Mouse (Mus musculus): ENCODE measurements around the gene 3110040M04Rik. TPM values are rescaled to one million over a fixed set of nuclear protein-coding genes. Genes with fewer than 3 reads are reported as not detected.

The 3110040M04Rik gene
- total and polyA plus RNA-seq, 3 experiments: not detected

DNA sequence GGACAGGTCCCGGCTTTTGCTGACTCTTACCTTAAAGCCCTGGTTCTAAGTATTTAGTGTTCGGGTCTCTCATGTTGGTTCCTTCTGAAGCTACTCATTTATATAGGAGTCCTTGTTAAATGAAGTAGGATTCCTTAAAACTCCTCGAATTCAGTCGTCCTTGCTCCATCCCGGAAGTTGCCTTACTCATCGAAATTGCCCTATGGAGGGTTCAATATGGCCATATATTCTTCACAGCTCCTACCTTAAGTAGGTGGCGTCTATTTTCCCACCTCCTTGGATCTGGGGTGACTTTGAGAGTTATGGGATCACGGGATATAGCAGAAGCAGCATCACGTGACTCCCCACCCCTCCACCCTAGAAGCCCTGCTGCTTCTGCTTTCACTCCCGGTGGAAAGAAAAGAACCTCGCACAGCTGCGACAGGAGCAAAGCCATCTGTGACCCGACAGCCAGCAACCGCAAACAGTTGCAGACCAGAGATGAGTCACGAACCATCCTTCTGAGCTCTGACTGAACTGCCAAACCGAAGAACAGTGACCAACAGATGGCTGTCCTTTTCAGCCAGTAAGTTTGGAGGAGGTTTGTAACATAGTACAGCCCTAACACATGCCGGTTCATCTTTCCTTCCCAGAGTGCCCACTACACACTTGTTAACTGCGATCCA lies 46.7 kb downstream of the 3110040M04Rik start (continued):
- TF ChIP-seq HCFC1 (IDR thresholded peaks at IDR 0.05; ENCODE audit: low read depth, low read length): peak; percentile 53
- no peak for TF ChIP-seq ZMIZ1 (IDR thresholded peaks at IDR 0.05; ENCODE audit: low read depth, low read length)
- peak; percentile 29; the same call in 1 of the 2 replicates for TF ChIP-seq SMC3 (IDR thresholded peaks at IDR 0.05; ENCODE audit: low read depth, low read length)
- peak; percentile 64; the same call in 1 of the 2 replicates for TF ChIP-seq MXI1 (IDR thresholded peaks at IDR 0.05; ENCODE audit: low read depth, low read length)
- TF ChIP-seq ETS1 (conservative IDR thresholded peaks at IDR 0.05; ENCODE audit: low read depth, low read length): peak; percentile 99
- TF ChIP-seq RAD21 (IDR thresholded peaks at IDR 0.05; ENCODE audit: low read depth, low read length): peak; percentile 30
- peak; percentile 98 for TF ChIP-seq EP300 (IDR thresholded peaks at IDR 0.05; ENCODE audit: low read length)
- peak; percentile 61 for TF ChIP-seq POLR2A (IDR thresholded peaks at IDR 0.05; ENCODE audit: low read depth, low read length)
- TF ChIP-seq KAT2A (IDR thresholded peaks at IDR 0.05; ENCODE audit: insufficient replicate concordance, low read length): no peak

DNA sequence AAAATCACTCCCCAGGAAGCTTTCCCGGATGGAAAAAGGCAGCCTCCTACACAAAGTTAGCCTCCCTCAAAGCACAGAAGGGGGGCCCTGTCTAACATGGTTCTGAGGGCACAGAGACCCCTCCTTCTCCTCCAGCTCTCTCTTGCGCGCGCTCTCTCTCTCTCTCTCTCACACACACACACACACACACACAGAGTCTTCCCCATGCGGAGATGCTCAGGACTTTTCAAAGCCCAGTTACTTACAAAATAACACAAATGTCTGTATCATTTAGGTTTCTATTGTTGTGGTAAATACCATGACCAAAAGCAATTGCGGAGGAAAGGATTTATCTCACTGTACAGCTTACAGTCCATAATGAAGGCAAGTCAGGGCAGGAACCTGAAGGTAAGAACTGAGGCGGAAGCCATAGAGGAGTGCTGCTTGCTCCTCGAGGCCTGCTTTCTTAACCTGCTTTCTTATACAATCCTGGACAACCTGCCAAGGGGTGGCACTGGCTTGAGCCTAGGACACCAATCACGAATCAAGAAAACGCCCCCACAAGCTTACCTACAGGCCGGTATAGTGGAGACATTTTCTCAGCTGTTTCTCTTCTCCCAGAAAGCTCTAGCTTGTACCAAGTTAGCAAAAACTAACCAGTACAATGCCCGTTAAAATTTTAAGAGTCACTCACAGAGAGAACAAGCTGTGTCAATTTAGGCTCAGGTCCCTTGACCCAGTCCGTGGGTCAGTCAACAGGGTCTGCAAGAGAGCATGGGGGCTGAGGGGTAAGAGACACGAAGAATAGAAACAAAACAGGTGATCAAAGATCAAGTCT lies 47.5 kb downstream of the 3110040M04Rik start:
- peak overlapping the region; percentile 47 for H3K9ac ChIP-seq (ENCODE audit: insufficient read depth, low read depth)

More for the DNA sequence above, 47.5 kb downstream of the 3110040M04Rik start:
- Histone ChIP-seq H3K4me3 (replicated peaks in 1 of 3; ENCODE audit: low read depth in 2 of 3, low read length in 2 of 3, poor library complexity in 1 of 3) (peak overlapping the region in 2 of 3 experiments; percentile 12 to 20), H3K4me1 (ENCODE audit: control insufficient read depth in 1 of 2, insufficient read depth in 2 of 2) (peaks cover 3 to 43% of the 10 kb centered on the region in 2 experiments; a peak in 2 of 4 replicates), H3K79me2 (replicated peaks; ENCODE audit: control insufficient read depth, extremely low read depth, insufficient read depth, poor library complexity, severe bottlenecking) (no peaks in the 10 kb centered on the region), H3K27me3 (replicated peaks) (no peaks in the 10 kb centered on the region), H3K4me2 (ENCODE audit: insufficient read depth, low read depth, poor library complexity, severe bottlenecking) (peak overlapping the region; percentile 18), H3K36me3 (replicated peaks in 1 of 2; ENCODE audit: control insufficient read depth in 1 of 2, insufficient read depth in 1 of 2, low read length in 1 of 2) (no peaks in the 10 kb centered on the region), H3K27ac (ENCODE audit: insufficient read depth, low read depth) (peak overlapping the region; percentile 84), H3K9me3 (replicated peaks; ENCODE audit: low read length) (no peaks in the 10 kb centered on the region)
- in situ Hi-C loops (cut with MboI; ENCODE audit: low pct_ligation_motif_present, low pct_unique_long_range_greater_than_20kb, low sequenced_read_pairs): loop anchor here (5.0 to 10.0 kb wide), 2 partner anchors 91 to 147 kb away; partner anchors contain the start of gene Ivns1abp
- DNase-seq (ENCODE audit: extremely low read depth): no peak
- dilution Hi-C loops (cut with MboI; ENCODE audit: extremely low pct_ligation_motif_present, extremely low pct_unique_long_range_greater_than_20kb, low sequenced_read_pairs): no loop called here
- TF ChIP-seq EP300 (IDR thresholded peaks at IDR 0.05; ENCODE audit: low read length) (no peak), TCF12 (IDR thresholded peaks at IDR 0.05; ENCODE audit: low read depth, low read length) (no peak), NELFE (IDR thresholded peaks at IDR 0.05; ENCODE audit: low read depth, low read length) (0 out of 2 replicates have a peak, but pooled peaks have one; percentile 2), ZC3H11A (IDR thresholded peaks at IDR 0.05; ENCODE audit: low read depth, low read length) (no peak), MXI1 (IDR thresholded peaks at IDR 0.05; ENCODE audit: low read depth, low read length) (no peak), CHD1 (IDR thresholded peaks at IDR 0.05; ENCODE audit: low read depth, low read length) (peak; percentile 93), RAD21 (IDR thresholded peaks at IDR 0.05; ENCODE audit: low read depth, low read length) (no peak), USF2 (conservative IDR thresholded peaks at IDR 0.05; ENCODE audit: low read depth, low read length) (no peak), MEF2A (IDR thresholded peaks at IDR 0.05; ENCODE audit: borderline replicate concordance, low read depth, low read length) (no peak), RCOR1 (conservative IDR thresholded peaks at IDR 0.05; ENCODE audit: low read depth, low read length) (no peak), MAZ (IDR thresholded peaks at IDR 0.05; ENCODE audit: low read depth, low read length) (0 out of 2 replicates have a peak, but pooled peaks have one; percentile 1), MYC (IDR thresholded peaks at IDR 0.05; ENCODE audit: low read depth, low read length) (0 out of 2 replicates have a peak, but pooled peaks have one; percentile 2)

Other genes with a start within 250 kb of the 3110040M04Rik start
- gene Hmcn1, start 210.7 kb upstream of the 3110040M04Rik start, total RNA-seq (2012; rRNA removed): under 0.01 TPM in 2 replicates
- 0.01 TPM in 2 replicates for gene Hmcn1, start 210.7 kb upstream of the 3110040M04Rik start, total RNA-seq (2014; rRNA removed)
- 0.01 and 0.04 TPM in 2 replicates for gene Hmcn1, start 210.7 kb upstream of the 3110040M04Rik start, polyA plus RNA-seq (2012; ENCODE audit: insufficient read length, low read depth)
- not detected in 2 replicates for gene Gm47985, start 21.6 kb upstream of the 3110040M04Rik start, total RNA-seq (2012; rRNA removed)
- 0.15 TPM in 1 of 2 replicates, not detected in the other for gene Gm47985, start 21.6 kb upstream of the 3110040M04Rik start, total RNA-seq (2014; rRNA removed)
- not detected in 2 replicates for gene Gm47985, start 21.6 kb upstream of the 3110040M04Rik start, polyA plus RNA-seq (2012; ENCODE audit: insufficient read length, low read depth)
- 0.08 TPM in 1 of 2 replicates, not detected in the other for gene Gm8947, start 11.7 kb upstream of the 3110040M04Rik start, total RNA-seq (2012; rRNA removed)
- gene Gm8947, start 11.7 kb upstream of the 3110040M04Rik start, total RNA-seq (2014; rRNA removed): not detected in 2 replicates
- 0.25 and 0.36 TPM in 2 replicates for gene Gm8947, start 11.7 kb upstream of the 3110040M04Rik start, polyA plus RNA-seq (2012; ENCODE audit: insufficient read length, low read depth)
- not detected in 2 replicates for gene Gm47995, start 5.7 kb upstream of the 3110040M04Rik start, total RNA-seq (2012; rRNA removed)
- gene Gm47995, start 5.7 kb upstream of the 3110040M04Rik start, total RNA-seq (2014; rRNA removed): not detected in 2 replicates
- not detected in 2 replicates for gene Gm47995, start 5.7 kb upstream of the 3110040M04Rik start, polyA plus RNA-seq (2012; ENCODE audit: insufficient read length, low read depth)
- 0.13 TPM in 1 of 2 replicates, not detected in the other for gene Gm47996, start 6.0 kb downstream of the 3110040M04Rik start, total RNA-seq (2012; rRNA removed)
- not detected in 2 replicates for gene Gm47996, start 6.0 kb downstream of the 3110040M04Rik start, total RNA-seq (2014; rRNA removed)
- not detected in 2 replicates for gene Gm47996, start 6.0 kb downstream of the 3110040M04Rik start, polyA plus RNA-seq (2012; ENCODE audit: insufficient read length, low read depth)
- gene Ivns1abp, start 140.4 kb downstream of the 3110040M04Rik start, total RNA-seq (2012; rRNA removed): 77.6 and 88.1 TPM in 2 replicates
- gene Ivns1abp, start 140.4 kb downstream of the 3110040M04Rik start, total RNA-seq (2014; rRNA removed): 197 and 234 TPM in 2 replicates
- gene Ivns1abp, start 140.4 kb downstream of the 3110040M04Rik start, polyA plus RNA-seq (2012; ENCODE audit: insufficient read length, low read depth): 212 and 216 TPM in 2 replicates
- 10.8 and 14.8 TPM in 2 replicates for gene Swt1, start 224.3 kb downstream of the 3110040M04Rik start, total RNA-seq (2012; rRNA removed)
- 19.6 and 28.7 TPM in 2 replicates for gene Swt1, start 224.3 kb downstream of the 3110040M04Rik start, total RNA-seq (2014; rRNA removed)
- gene Swt1, start 224.3 kb downstream of the 3110040M04Rik start, polyA plus RNA-seq (2012; ENCODE audit: insufficient read length, low read depth): 6.9 and 8.0 TPM in 2 replicates
- 21.6 and 21.8 TPM in 2 replicates for gene Trmt1l, start 224.4 kb downstream of the 3110040M04Rik start, total RNA-seq (2012; rRNA removed)
- 20.9 and 22.7 TPM in 2 replicates for gene Trmt1l, start 224.4 kb downstream of the 3110040M04Rik start, total RNA-seq (2014; rRNA removed)
- gene Trmt1l, start 224.4 kb downstream of the 3110040M04Rik start, polyA plus RNA-seq (2012; ENCODE audit: insufficient read length, low read depth): 18.9 and 23.7 TPM in 2 replicates